Mouse (Mus musculus) limb, embryonic 11.5 days (tissue): Measurements from ENCODE around the gene Tmem243. TPM values are rescaled to one million over a fixed set of nuclear protein-coding genes. Genes with fewer than 3 reads are reported as not detected.
A peak's percentile ranks its signal among the peaks of the same experiment; 100 is the strongest.

Source experiments
- ATAC-seq: fragments of 200-750 bp; cut with Nextera tagmentation; 2 replicates; pipeline ENCODE4 v1.8.0; 2017; ENCODE audit warnings: low read depth; ENCODE audit not compliant: insufficient number of reproducible peaks, low FRiP score, low TSS enrichment
- DNase-seq: peaks from one replicate; pipeline ENCODE4 v3.0.0-alpha.2; 2015; ENCODE audit warnings: low spot score
- H3K27ac ChIP-seq: fragments of 300-500 bp; sonication (generic); replicated peaks from 2 replicates; pipeline ENCODE4 v1.5.1; 2014; ENCODE audit warnings: low read depth, mild to moderate bottlenecking, low read length
- H3K27me3 ChIP-seq: fragments of 300-500 bp; sonication (generic); 2 replicates; pipeline ENCODE4 v1.6.1; 2014; ENCODE audit warnings: mild to moderate bottlenecking, low read length, mixed read lengths; ENCODE audit not compliant: control insufficient read depth, insufficient read depth
- H3K36me3 ChIP-seq: fragments of 300-500 bp; sonication (generic); 2 replicates; pipeline ENCODE4 v1.6.1; 2014; ENCODE audit warnings: mild to moderate bottlenecking, low read length, moderate library complexity, mixed read lengths; ENCODE audit not compliant: control insufficient read depth, insufficient read depth
- H3K4me1 ChIP-seq: fragments of 300-500 bp; sonication (generic); 2 replicates; pipeline ENCODE4 v1.6.1; 2014; ENCODE audit warnings: low read length, mixed read lengths; ENCODE audit not compliant: control insufficient read depth, insufficient read depth
- H3K4me2 ChIP-seq: fragments of 300-500 bp; sonication (generic); 2 replicates; pipeline ENCODE4 v1.6.1; 2014; ENCODE audit warnings: low read depth, mild to moderate bottlenecking, moderate library complexity; ENCODE audit not compliant: severe bottlenecking
- H3K4me3 ChIP-seq: fragments of 300-500 bp; sonication (generic); 2 replicates; pipeline ENCODE4 v1.5.1; 2014; ENCODE audit warnings: low read depth, low read length
- H3K9ac ChIP-seq: fragments of 300-500 bp; sonication (generic); 2 replicates; pipeline ENCODE4 v1.6.1; 2014; ENCODE audit warnings: mild to moderate bottlenecking, low read length
- H3K9me3 ChIP-seq: fragments of 300-500 bp; sonication (generic); 2 replicates; pipeline ENCODE4 v1.6.1; 2016; ENCODE audit warnings: low read length; ENCODE audit not compliant: control insufficient read depth
- WGBS: fragments of 180-500 bp; shearing (Covaris S2); extraction: QIAGEN DNeasy Blood & Tissue Kit; methylation state at CpG from one replicate; pipeline ENCODE4 v1.1.7; 2014; 5-methylcytosine and 5-hydroxymethylcytosine counted together
- polyA plus RNA-seq: library from polyadenylated mRNA; unstranded; fragments of >200 nt; fragmentation: Nextera tagmentation; extraction: Ambion mirVana; gene quantifications from 2 replicates; pipeline ENCODE4 v1.2.1, GENCODE M21; 2014

Gene Tmem243
- polyA plus RNA-seq, 1 experiment from 2014 or later, result 20.9 TPM

DNA sequence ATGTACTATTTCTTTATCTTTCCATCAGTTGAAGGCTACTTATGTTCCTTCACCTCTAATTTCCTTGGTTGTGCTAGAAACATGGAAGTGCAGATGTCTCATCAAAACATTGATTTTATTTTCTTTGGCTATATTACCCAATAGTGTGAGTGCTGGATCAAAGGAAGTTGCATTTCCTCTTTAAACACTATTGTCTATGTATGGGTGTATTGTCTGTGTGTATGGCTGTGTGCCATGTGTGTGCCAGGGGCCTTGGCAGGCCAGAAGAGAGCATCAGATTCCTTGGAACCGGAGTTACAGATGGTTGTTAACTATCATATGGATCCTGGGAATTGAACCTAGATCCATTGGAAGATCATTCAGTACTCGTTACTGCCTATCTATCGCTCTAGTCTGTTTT, 29.1 kb upstream of the Tmem243 start:
- Histone ChIP-seq H3K9me3 (no peaks in the 10 kb centered on the region), H3K27me3 (no peaks in the 10 kb centered on the region), H3K27ac (no peak overlapping the region), H3K36me3 (no peaks in the 10 kb centered on the region), H3K4me3 (no peak overlapping the region), H3K4me1 (no peaks in the 10 kb centered on the region), H3K4me2 (no peak overlapping the region), H3K9ac (no peak overlapping the region)
- 94% methylated on average over 3 of the region's 3 CpGs for WGBS
- no peak for DNase-seq
- ATAC-seq, result no peak

DNA sequence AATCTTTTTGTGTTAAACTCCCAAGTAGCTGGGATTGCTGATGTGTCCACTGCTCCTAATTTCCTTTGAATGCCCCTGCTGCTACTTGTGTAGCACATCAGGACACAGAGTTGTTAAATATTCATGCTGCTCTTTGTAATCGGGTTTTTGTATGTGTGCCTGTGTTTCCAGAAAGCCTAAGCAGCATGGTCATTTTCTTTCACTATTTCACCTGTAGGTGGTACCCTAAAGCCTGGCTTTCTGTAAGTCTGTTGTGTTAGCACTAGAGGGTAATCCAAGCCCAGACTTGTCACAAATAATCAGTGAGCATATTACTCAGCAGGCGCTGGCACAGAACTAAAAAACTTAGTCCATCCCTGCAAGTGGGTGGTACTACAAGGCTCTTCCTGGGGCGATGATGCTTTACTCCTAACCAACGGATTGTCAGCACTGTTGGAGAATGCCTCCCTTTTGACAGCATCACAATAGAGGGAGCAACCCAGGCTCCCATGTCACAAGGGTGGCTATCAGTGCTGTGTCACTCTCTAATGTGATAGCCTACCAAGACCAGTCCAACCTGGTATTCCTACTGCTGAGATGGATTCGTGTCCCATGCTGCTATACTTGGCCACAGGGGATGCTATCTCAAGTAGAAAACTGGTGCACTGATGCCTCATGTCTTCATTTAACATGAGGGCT, 27.2 kb upstream of the Tmem243 start:
- no peak for ATAC-seq
- WGBS, result 69% methylated on average over 5 of the region's 5 CpGs

DNA sequence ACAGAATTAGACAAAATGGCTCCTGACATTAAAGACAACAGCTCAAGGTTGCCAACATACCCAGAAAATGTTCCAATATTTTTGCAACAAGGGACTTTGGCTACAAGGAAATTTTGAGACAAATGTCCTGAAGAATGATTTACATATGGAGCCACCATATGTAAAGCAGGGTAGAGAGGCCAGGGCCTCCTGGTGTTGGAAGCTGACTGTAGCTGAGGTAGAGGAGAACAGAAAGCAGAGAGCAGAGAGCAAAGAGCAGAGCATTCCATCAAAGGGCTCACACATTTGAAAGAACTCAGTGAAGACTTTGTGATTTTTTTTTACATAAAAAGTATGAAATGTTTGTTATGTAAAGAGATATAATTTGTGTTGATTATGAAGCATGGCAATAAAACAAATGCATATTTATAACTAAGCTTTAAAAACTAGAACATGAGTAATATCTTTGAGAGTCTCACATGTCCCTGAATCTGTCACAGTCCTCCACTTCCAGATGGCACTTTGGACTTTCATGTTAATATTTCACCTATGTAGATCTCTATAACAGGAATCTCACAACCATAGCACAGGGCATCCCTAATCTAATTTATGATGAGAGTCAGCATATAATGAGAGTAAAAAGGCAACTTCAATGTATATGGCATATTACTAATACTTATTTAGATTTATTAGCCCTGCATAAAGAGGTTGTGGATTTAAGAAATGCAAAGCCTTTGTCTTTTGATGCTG, 20.5 kb upstream of the Tmem243 start:
- H3K9ac ChIP-seq, result no peak overlapping the region
- H3K27me3 ChIP-seq, result no peaks in the 10 kb centered on the region
- ATAC-seq, result no peak
- DNase-seq, result no peak
- no peaks in the 10 kb centered on the region for H3K9me3 ChIP-seq
- H3K4me3 ChIP-seq, result no peak overlapping the region
- no peaks in the 10 kb centered on the region for H3K36me3 ChIP-seq
- H3K4me2 ChIP-seq, result no peak overlapping the region
- H3K27ac ChIP-seq, result no peak overlapping the region
- H3K4me1 ChIP-seq, result no peaks in the 10 kb centered on the region

More for the DNA sequence above, 27.2 kb upstream of the Tmem243 start:
- Histone ChIP-seq H3K36me3 (no peaks in the 10 kb centered on the region), H3K4me2 (no peak overlapping the region), H3K9me3 (no peaks in the 10 kb centered on the region), H3K9ac (no peak overlapping the region), H3K27me3 (no peaks in the 10 kb centered on the region), H3K4me3 (no peak overlapping the region), H3K27ac (no peak overlapping the region), H3K4me1 (no peaks in the 10 kb centered on the region)
- DNase-seq, result no peak

DNA sequence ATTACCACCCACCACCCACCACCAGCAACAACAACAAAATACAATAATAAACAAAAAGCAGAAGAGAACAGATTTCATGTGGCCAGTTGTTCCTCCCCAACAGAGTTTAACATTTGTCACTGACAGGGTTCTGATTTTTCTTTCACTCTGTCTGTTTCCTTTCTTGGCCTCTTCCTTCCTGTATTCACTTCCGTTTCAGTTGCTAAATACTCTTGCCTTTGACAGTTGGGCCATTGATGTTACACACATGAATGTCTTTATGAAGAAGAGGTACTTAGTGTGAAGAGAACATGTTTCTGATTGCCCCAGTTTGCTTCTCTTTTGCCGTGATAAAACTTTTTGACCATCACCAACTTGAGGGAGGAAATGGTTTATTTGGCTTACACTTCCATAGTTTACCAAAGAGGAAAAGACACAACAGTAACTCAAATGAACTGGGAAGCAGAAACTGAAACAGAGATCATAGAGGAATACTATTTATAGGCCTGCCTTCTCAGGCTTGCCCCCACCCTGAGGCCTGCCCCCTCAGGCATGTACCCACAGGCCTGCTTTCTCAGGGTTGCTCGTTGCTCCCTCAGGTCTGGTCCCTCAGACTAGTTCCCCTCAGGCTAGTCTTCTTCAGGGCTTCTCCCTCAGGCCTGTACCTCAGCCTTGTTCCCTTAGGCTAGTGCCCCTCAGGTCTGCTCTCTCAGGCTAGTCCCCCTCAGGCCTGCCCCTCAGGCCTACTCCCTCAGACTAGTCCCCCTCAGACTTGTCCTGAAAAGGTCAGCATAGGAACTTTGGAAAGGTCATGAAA, 13.3 kb upstream of the Tmem243 start:
- Histone ChIP-seq H3K9ac (no peak overlapping the region), H3K4me1 (no peaks in the 10 kb centered on the region), H3K27ac (no peak overlapping the region), H3K27me3 (no peaks in the 10 kb centered on the region), H3K9me3 (no peaks in the 10 kb centered on the region), H3K4me2 (no peak overlapping the region), H3K4me3 (no peak overlapping the region), H3K36me3 (no peaks in the 10 kb centered on the region)
- 0 out of 2 replicates have a peak, but pooled peaks have one; percentile 51 for ATAC-seq
- DNase-seq, result no peak
- 86% methylated on average over 3 of the region's 3 CpGs for WGBS

DNA sequence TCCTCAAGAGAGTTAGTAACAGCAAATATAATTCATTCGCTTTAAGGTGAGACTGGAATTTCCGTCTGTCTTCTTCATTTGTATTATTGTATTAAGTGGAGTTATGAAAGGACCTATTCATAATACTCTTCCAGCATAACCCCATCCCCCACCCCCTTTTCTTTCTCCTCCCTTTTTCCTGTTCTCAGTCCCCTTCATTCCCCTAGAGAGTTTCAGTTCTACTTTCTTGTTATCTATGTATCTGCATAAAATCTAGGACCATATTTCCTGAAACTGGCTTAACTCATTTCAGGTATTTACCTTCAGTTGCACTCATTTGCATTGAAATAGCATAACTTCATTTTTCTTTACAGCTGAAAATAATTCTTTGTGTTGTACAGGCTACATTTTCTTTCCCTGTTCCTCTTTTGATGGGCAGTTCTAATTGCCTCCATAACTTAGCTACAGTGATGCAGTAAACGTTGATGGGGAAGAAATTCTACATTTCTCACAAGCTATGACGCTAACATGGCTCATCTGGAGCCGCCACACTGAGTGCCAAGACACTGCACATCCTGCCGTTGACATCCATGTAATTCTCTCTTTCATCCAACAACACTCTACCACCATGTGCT, 9.9 kb upstream of the Tmem243 start:
- DNase-seq, result no peak

DNA sequence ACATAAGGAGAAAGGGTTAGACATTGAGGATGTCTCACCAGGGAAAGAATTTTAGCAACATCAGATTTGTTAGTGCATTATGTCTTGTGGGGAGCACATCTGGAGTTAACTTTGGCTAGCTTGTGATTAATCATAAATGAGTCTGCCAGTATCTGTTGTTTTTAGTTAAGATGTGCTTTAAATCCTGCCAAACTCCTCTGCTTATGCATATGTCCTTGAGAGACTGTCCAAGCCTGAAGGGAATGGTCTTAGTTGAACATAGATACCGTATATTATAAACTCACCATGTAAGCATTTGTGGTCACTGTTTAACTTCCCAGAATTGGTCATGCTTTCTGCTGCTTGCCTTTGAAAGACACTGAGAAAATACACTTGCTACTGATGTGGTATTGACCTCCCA, 7.8 kb upstream of the Tmem243 start:
- no peak for ATAC-seq
- no peak overlapping the region for H3K4me2 ChIP-seq
- no peaks in the 10 kb centered on the region; the same call in 1 of the 2 replicates for H3K9me3 ChIP-seq
- H3K36me3 ChIP-seq, result no peaks in the 10 kb centered on the region
- no peaks in the 10 kb centered on the region for H3K4me1 ChIP-seq
- H3K4me3 ChIP-seq, result no peak overlapping the region
- no peak for DNase-seq
- no peak overlapping the region for H3K9ac ChIP-seq
- 84% methylated on average over 1 of the region's 1 CpGs for WGBS
- H3K27ac ChIP-seq, result no peak overlapping the region
- H3K27me3 ChIP-seq, result no peaks in the 10 kb centered on the region

More for the DNA sequence above, 9.9 kb upstream of the Tmem243 start:
- H3K4me3 ChIP-seq, result no peak overlapping the region
- WGBS, result 85% methylated on average over 6 of the region's 6 CpGs
- no peaks in the 10 kb centered on the region for H3K9me3 ChIP-seq
- H3K27me3 ChIP-seq, result no peaks in the 10 kb centered on the region
- H3K36me3 ChIP-seq, result no peaks in the 10 kb centered on the region
- no peak overlapping the region for H3K9ac ChIP-seq
- no peak for ATAC-seq
- no peak overlapping the region for H3K4me2 ChIP-seq
- H3K27ac ChIP-seq, result no peak overlapping the region
- H3K4me1 ChIP-seq, result no peaks in the 10 kb centered on the region

DNA sequence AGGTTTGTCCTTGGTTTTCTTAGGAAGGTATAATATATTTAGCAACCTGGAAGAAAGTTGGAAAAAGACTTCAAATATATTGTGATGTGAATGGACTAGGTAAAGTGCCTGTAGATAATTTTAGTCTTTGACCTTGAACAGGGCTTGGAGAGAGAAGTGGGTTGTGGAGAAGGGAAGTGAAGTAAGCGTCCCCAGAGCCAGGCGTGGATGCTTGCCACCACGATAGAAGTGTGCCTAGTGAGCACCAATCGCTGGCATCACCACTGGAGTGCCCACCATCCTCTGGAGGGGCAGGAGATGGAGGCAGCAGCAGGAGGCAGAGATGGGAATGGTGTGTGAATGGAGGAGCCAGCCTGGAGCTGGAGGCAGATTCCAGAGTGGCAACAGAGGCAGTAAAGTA, 7.0 kb upstream of the Tmem243 start:
- H3K9ac ChIP-seq, result no peak overlapping the region
- ATAC-seq, result no peak
- no peak overlapping the region for H3K27ac ChIP-seq
- H3K36me3 ChIP-seq, result no peaks in the 10 kb centered on the region
- no peaks in the 10 kb centered on the region for H3K27me3 ChIP-seq
- no peak overlapping the region for H3K4me2 ChIP-seq
- no peaks in the 10 kb centered on the region for H3K4me1 ChIP-seq
- H3K4me3 ChIP-seq, result no peak overlapping the region
- 90% methylated on average over 4 of the region's 4 CpGs for WGBS
- DNase-seq, result no peak
- no peaks in the 10 kb centered on the region; the same call in 1 of the 2 replicates for H3K9me3 ChIP-seq
